Mouse (Mus musculus): ENCODE results near the gene Chd2. TPM values are rescaled to one million over a fixed set of nuclear protein-coding genes. Genes with fewer than 3 reads are reported as not detected.

Gene Chd2
- total and polyA plus RNA-seq, 3 experiments = 76.7 to 217 (median 125) TPM

DNA sequence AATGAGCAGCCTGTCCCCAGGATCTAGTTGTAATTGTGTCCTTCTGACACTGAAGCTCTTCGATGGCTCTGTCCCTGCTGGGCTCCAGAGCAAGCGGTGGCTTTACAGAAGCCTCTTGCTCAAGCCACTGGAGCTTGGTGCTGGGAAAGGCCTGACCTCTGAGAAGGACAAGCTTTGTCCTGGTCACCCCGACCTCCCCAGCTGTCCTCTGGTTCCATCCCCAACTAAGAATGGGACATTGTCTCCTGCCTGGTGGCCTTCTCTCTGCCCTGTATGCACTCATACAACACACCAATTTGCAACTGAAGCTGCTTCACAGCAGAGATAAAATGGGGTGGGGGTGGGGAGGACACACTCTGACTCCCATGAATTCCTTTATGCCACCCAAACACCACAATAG is 117.4 kb downstream of the Chd2 start:
- peaks cover 42% of the 10 kb centered on the region for H3K36me3 ChIP-seq (replicated peaks)
- peaks cover 2% of the 10 kb centered on the region; the same call in 1 of the 2 replicates for H3K27me3 ChIP-seq (ENCODE audit: insufficient read depth, low read length)
- ATAC-seq (ENCODE audit: extremely low read depth, insufficient number of reproducible peaks, low FRiP score, poor library complexity, severe bottlenecking) (no peak), DNase-seq (ENCODE audit: low spot score) (no peak)
- H3K9me3 ChIP-seq (replicated peaks) = no peaks in the 10 kb centered on the region
- no peak overlapping the region for H3K4me3 ChIP-seq (ENCODE audit: low read depth, low read length)
- peaks cover 23% of the 10 kb centered on the region for H3K4me1 ChIP-seq (ENCODE audit: insufficient read depth, low read depth, low read length)
- TF ChIP-seq POLR2AphosphoS5 (IDR thresholded peaks at IDR 0.05; ENCODE audit: insufficient replicate concordance, low read depth, low read length) (no peak), TAL1 (conservative IDR thresholded peaks at IDR 0.05; ENCODE audit: low read depth, low read length) (no peak), GATA2 (IDR thresholded peaks at IDR 0.05; ENCODE audit: borderline replicate concordance, low read depth, low read length) (no peak), GATA1 (IDR thresholded peaks at IDR 0.05; ENCODE audit: borderline replicate concordance, low read length) (no peak), CTCF (IDR thresholded peaks at IDR 0.05; ENCODE audit: low read depth, low read length) (no peak)

- no peak for ATAC-seq (ENCODE audit: extremely low read depth, insufficient number of reproducible peaks, low FRiP score, poor library complexity, severe bottlenecking)
- no peaks in the 10 kb centered on the region for H3K9me3 ChIP-seq (replicated peaks)
- TF ChIP-seq GATA2 (IDR thresholded peaks at IDR 0.05; ENCODE audit: borderline replicate concordance, low read depth, low read length) (no peak), TAL1 (conservative IDR thresholded peaks at IDR 0.05; ENCODE audit: low read depth, low read length) (no peak), POLR2AphosphoS5 (IDR thresholded peaks at IDR 0.05; ENCODE audit: insufficient replicate concordance, low read depth, low read length) (no peak), GATA1 (IDR thresholded peaks at IDR 0.05; ENCODE audit: borderline replicate concordance, low read length) (no peak), CTCF (IDR thresholded peaks at IDR 0.05; ENCODE audit: low read depth, low read length) (no peak)
- no peak for DNase-seq (ENCODE audit: low spot score)
- H3K4me3 ChIP-seq (ENCODE audit: low read depth, low read length) = no peak overlapping the region
- H3K27me3 ChIP-seq (ENCODE audit: insufficient read depth, low read length) = peaks cover 2% of the 10 kb centered on the region; the same call in 1 of the 2 replicates
- H3K36me3 ChIP-seq (replicated peaks) = peaks cover 32% of the 10 kb centered on the region
- H3K4me1 ChIP-seq (ENCODE audit: insufficient read depth, low read depth, low read length) = peaks cover 23% of the 10 kb centered on the region
Measured at GRCm38 (mm10) chr7:73423236-73423635, 118.4 kb downstream of the Chd2 start.

- Histone ChIP-seq H3K4me1 (ENCODE audit: insufficient read depth, low read depth, low read length) (peaks cover 20% of the 10 kb centered on the region), H3K27me3 (ENCODE audit: insufficient read depth, low read length) (peaks cover 4% of the 10 kb centered on the region; the same call in 1 of the 2 replicates), H3K36me3 (replicated peaks) (peaks cover 25% of the 10 kb centered on the region), H3K4me3 (ENCODE audit: low read depth, low read length) (no peak overlapping the region), H3K9me3 (replicated peaks) (no peaks in the 10 kb centered on the region)
- ATAC-seq (ENCODE audit: extremely low read depth, insufficient number of reproducible peaks, low FRiP score, poor library complexity, severe bottlenecking) (peak; percentile 54), DNase-seq (ENCODE audit: low spot score) (peak; percentile 70)
- TF ChIP-seq POLR2AphosphoS5 (IDR thresholded peaks at IDR 0.05; ENCODE audit: insufficient replicate concordance, low read depth, low read length) = no peak
- peak; percentile 89 for TF ChIP-seq CTCF (IDR thresholded peaks at IDR 0.05; ENCODE audit: low read depth, low read length)
Measured at GRCm38 (mm10) chr7:73422223-73423113, 119.2 kb downstream of the Chd2 start.

GRCm38 (mm10) chr7:73421278-73422015 is 120.2 kb downstream of the Chd2 start:
- Histone ChIP-seq H3K27me3 (ENCODE audit: insufficient read depth, low read length) (peaks cover 6% of the 10 kb centered on the region; the same call in 1 of the 2 replicates), H3K9me3 (replicated peaks) (no peaks in the 10 kb centered on the region), H3K4me3 (ENCODE audit: low read depth, low read length) (no peak overlapping the region), H3K36me3 (replicated peaks) (peaks cover 15% of the 10 kb centered on the region), H3K4me1 (ENCODE audit: insufficient read depth, low read depth, low read length) (peaks cover 17% of the 10 kb centered on the region)
- ATAC-seq (ENCODE audit: extremely low read depth, insufficient number of reproducible peaks, low FRiP score, poor library complexity, severe bottlenecking) (no peak), DNase-seq (ENCODE audit: low spot score) (no peak)
- no peak for TF ChIP-seq GATA1 (IDR thresholded peaks at IDR 0.05; ENCODE audit: borderline replicate concordance, low read length)
- TF ChIP-seq POLR2AphosphoS5 (IDR thresholded peaks at IDR 0.05; ENCODE audit: insufficient replicate concordance, low read depth, low read length) = no peak
- TF ChIP-seq TAL1 (conservative IDR thresholded peaks at IDR 0.05; ENCODE audit: low read depth, low read length) = no peak
- TF ChIP-seq GATA2 (IDR thresholded peaks at IDR 0.05; ENCODE audit: borderline replicate concordance, low read depth, low read length) = no peak
- no peak for TF ChIP-seq CTCF (IDR thresholded peaks at IDR 0.05; ENCODE audit: low read depth, low read length)

DNA sequence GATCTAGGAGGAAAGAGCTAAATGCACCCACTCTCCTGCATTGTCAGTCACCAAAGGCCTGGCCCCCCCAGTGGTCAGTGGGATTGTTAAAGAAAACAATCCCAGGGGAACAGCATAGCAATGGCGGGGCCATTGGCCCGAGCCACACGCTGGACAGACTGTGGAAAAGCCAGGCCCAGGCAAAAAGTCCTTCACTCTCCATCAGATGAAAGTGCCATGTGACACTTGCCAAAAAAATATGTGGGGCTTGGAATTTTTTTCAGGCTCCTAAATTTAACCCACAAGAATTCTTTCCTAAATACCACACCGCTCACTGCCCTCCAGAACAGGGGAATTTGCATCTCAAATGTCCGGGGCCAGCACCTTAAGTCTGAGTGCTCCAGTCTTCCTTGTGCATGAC is 120.8 kb downstream of the Chd2 start:
- DNase-seq (ENCODE audit: low spot score) (no peak), ATAC-seq (ENCODE audit: extremely low read depth, insufficient number of reproducible peaks, low FRiP score, poor library complexity, severe bottlenecking) (no peak)
- H3K4me1 ChIP-seq (ENCODE audit: insufficient read depth, low read depth, low read length) = peaks cover 17% of the 10 kb centered on the region
- H3K27me3 ChIP-seq (ENCODE audit: insufficient read depth, low read length) = peaks cover 6% of the 10 kb centered on the region; the same call in 1 of the 2 replicates
- TF ChIP-seq POLR2AphosphoS5 (IDR thresholded peaks at IDR 0.05; ENCODE audit: insufficient replicate concordance, low read depth, low read length) (no peak), CTCF (IDR thresholded peaks at IDR 0.05; ENCODE audit: low read depth, low read length) (no peak), GATA1 (IDR thresholded peaks at IDR 0.05; ENCODE audit: borderline replicate concordance, low read length) (no peak), GATA2 (IDR thresholded peaks at IDR 0.05; ENCODE audit: borderline replicate concordance, low read depth, low read length) (no peak), TAL1 (conservative IDR thresholded peaks at IDR 0.05; ENCODE audit: low read depth, low read length) (no peak)
- H3K9me3 ChIP-seq (replicated peaks) = no peaks in the 10 kb centered on the region
- no peak overlapping the region for H3K4me3 ChIP-seq (ENCODE audit: low read depth, low read length)
- H3K36me3 ChIP-seq (replicated peaks) = peaks cover 11% of the 10 kb centered on the region

DNA sequence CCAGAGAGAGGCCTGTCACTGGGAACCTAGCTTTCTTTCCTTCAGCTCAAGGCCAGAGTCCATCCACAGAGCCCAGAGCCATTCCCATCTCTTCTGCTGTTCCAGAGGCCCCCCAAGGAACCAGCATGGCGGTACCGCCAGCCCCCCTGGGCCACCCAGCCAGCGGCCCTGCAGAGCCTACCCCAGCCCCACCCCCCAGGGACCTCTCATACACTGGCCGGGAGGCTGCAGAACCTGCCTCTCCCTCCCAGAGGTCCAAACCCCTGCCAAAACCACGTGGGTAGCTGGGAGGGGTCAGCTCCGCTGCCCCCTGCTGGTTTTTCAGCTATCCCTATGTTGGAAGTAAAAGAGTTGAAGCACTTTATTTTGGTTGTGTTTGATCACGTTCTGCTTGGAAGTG is 122.3 kb downstream of the Chd2 start:
- no peak for DNase-seq (ENCODE audit: low spot score)
- TF ChIP-seq POLR2AphosphoS5 (IDR thresholded peaks at IDR 0.05; ENCODE audit: insufficient replicate concordance, low read depth, low read length) (no peak), TAL1 (conservative IDR thresholded peaks at IDR 0.05; ENCODE audit: low read depth, low read length) (no peak), GATA2 (IDR thresholded peaks at IDR 0.05; ENCODE audit: borderline replicate concordance, low read depth, low read length) (no peak), CTCF (IDR thresholded peaks at IDR 0.05; ENCODE audit: low read depth, low read length) (no peak), GATA1 (IDR thresholded peaks at IDR 0.05; ENCODE audit: borderline replicate concordance, low read length) (no peak)
- Histone ChIP-seq H3K27me3 (ENCODE audit: insufficient read depth, low read length) (peaks cover 6% of the 10 kb centered on the region; the same call in 1 of the 2 replicates), H3K4me1 (ENCODE audit: insufficient read depth, low read depth, low read length) (peaks cover 9% of the 10 kb centered on the region), H3K4me3 (ENCODE audit: low read depth, low read length) (no peak overlapping the region), H3K9me3 (replicated peaks) (no peaks in the 10 kb centered on the region), H3K36me3 (replicated peaks) (peaks cover 2% of the 10 kb centered on the region)
- no peak for ATAC-seq (ENCODE audit: extremely low read depth, insufficient number of reproducible peaks, low FRiP score, poor library complexity, severe bottlenecking)

Data from G1E (cell line).